Mouse (Mus musculus) heart, embryonic 11.5 days (tissue): ENCODE results near the gene Cyb5r1. TPM values are rescaled to one million over a fixed set of nuclear protein-coding genes. Genes with fewer than 3 reads are reported as not detected.

Experiments used
- ATAC-seq: fragments of 200-750 bp; cut with Nextera tagmentation; replicated peaks from 2 replicates; pipeline ENCODE4 v1.8.0; 2017; ENCODE audit warnings: moderate library complexity; ENCODE audit not compliant: insufficient number of reproducible peaks, low FRiP score, low TSS enrichment
- H3K27ac ChIP-seq: fragments of 300-500 bp; sonication (generic); 2 replicates; pipeline ENCODE4 v1.5.1; 2014; ENCODE audit warnings: mild to moderate bottlenecking, low read depth, low read length
- H3K27me3 ChIP-seq: fragments of 300-500 bp; sonication (generic); 2 replicates; pipeline ENCODE4 v1.6.1; 2014; ENCODE audit warnings: mild to moderate bottlenecking, low read length, mixed read lengths; ENCODE audit not compliant: control insufficient read depth, insufficient read depth
- H3K36me3 ChIP-seq: fragments of 300-500 bp; sonication (generic); 2 replicates; pipeline ENCODE4 v1.6.1; 2014; ENCODE audit warnings: mild to moderate bottlenecking, low read length, moderate library complexity, mixed read lengths; ENCODE audit not compliant: control insufficient read depth, insufficient read depth
- H3K4me1 ChIP-seq: fragments of 300-500 bp; sonication (generic); 2 replicates; pipeline ENCODE4 v1.6.1; 2014; ENCODE audit warnings: low read length; ENCODE audit not compliant: control insufficient read depth, insufficient read depth
- H3K4me2 ChIP-seq: fragments of 300-500 bp; sonication (generic); 2 replicates; pipeline ENCODE4 v1.6.1; 2014; ENCODE audit warnings: mild to moderate bottlenecking, moderate library complexity
- H3K4me3 ChIP-seq: fragments of 300-500 bp; sonication (generic); 2 replicates; pipeline ENCODE4 v1.5.1; 2014; ENCODE audit warnings: low read depth, low read length
- H3K9ac ChIP-seq: fragments of 300-500 bp; sonication (generic); 2 replicates; pipeline ENCODE4 v1.6.1; 2014; ENCODE audit warnings: mild to moderate bottlenecking, low read depth, low read length, moderate library complexity
- H3K9me3 ChIP-seq: fragments of 300-500 bp; sonication (generic); replicated peaks from 2 replicates; pipeline ENCODE4 v1.6.1; 2016; ENCODE audit warnings: low read length; ENCODE audit not compliant: control insufficient read depth
- WGBS: fragments of 180-500 bp; shearing (Covaris S2); extraction: QIAGEN DNeasy Blood & Tissue Kit; methylation state at CpG from one replicate; pipeline ENCODE4 v1.1.7; 2014; ENCODE audit not compliant: insufficient replicate concordance; 5-methylcytosine and 5-hydroxymethylcytosine counted together
- polyA plus RNA-seq: library from polyadenylated mRNA; unstranded; fragments of >200 nt; fragmentation: Nextera tagmentation; extraction: Ambion mirVana; gene quantifications from 2 replicates; pipeline ENCODE4 v1.2.1, GENCODE M21; 2014

The Cyb5r1 gene
- polyA plus RNA-seq, 1 experiment from 2014 or later = 36.9 TPM

GRCm38 (mm10) chr1:134374124-134374523, 31.2 kb upstream of the Cyb5r1 start:
- H3K27ac ChIP-seq = no peak overlapping the region
- no peaks in the 10 kb centered on the region for H3K4me1 ChIP-seq
- no peak overlapping the region for H3K9ac ChIP-seq
- WGBS = 54% methylated on average over 2 of the region's 2 CpGs
- no peak overlapping the region for H3K4me2 ChIP-seq
- no peak overlapping the region for H3K4me3 ChIP-seq
- H3K9me3 ChIP-seq = no peaks in the 10 kb centered on the region; the same call in 1 of the 2 replicates
- ATAC-seq = no peak
- H3K36me3 ChIP-seq = no peaks in the 10 kb centered on the region
- no peaks in the 10 kb centered on the region for H3K27me3 ChIP-seq

GRCm38 (mm10) chr1:134381051-134381450, 24.3 kb upstream of the Cyb5r1 start:
- Histone ChIP-seq H3K9ac (no peak overlapping the region), H3K4me2 (no peak overlapping the region; the same call in 1 of the 2 replicates), H3K36me3 (no peaks in the 10 kb centered on the region), H3K9me3 (no peaks in the 10 kb centered on the region), H3K4me1 (peaks cover 5% of the 10 kb centered on the region; the same call in 1 of the 2 replicates), H3K27me3 (no peaks in the 10 kb centered on the region), H3K27ac (no peak overlapping the region), H3K4me3 (no peak overlapping the region)
- 91% methylated on average over 2 of the region's 2 CpGs for WGBS
- no peak for ATAC-seq

- Histone ChIP-seq H3K4me2 (peak overlapping the region; percentile 66), H3K4me1 (peaks cover 5% of the 10 kb centered on the region; the same call in 1 of the 2 replicates), H3K36me3 (no peaks in the 10 kb centered on the region), H3K4me3 (peak overlapping the region; percentile 37), H3K9me3 (no peaks in the 10 kb centered on the region), H3K9ac (peak overlapping the region; percentile 44; the same call in 1 of the 2 replicates), H3K27ac (no peak overlapping the region), H3K27me3 (no peaks in the 10 kb centered on the region)
- no peak for ATAC-seq
- WGBS = 7% methylated on average over 19 of the region's 19 CpGs
Measured at GRCm38 (mm10) chr1:134381795-134382625, 23.3 kb upstream of the Cyb5r1 start.

GRCm38 (mm10) chr1:134384581-134384980, 20.8 kb upstream of the Cyb5r1 start:
- 66% methylated on average over 4 of the region's 4 CpGs for WGBS
- no peak for ATAC-seq
- H3K36me3 ChIP-seq = no peaks in the 10 kb centered on the region
- H3K9ac ChIP-seq = no peak overlapping the region
- H3K27ac ChIP-seq = no peak overlapping the region
- H3K4me2 ChIP-seq = no peak overlapping the region
- no peak overlapping the region for H3K4me3 ChIP-seq
- no peaks in the 10 kb centered on the region for H3K9me3 ChIP-seq
- H3K4me1 ChIP-seq = peaks cover 5% of the 10 kb centered on the region; the same call in 1 of the 2 replicates
- 0 out of 2 replicates have a peak, but pooled peaks cover 2% of the 10 kb centered on the region for H3K27me3 ChIP-seq

GRCm38 (mm10) chr1:134385176-134385575, 20.2 kb upstream of the Cyb5r1 start:
- no peak overlapping the region for H3K4me3 ChIP-seq
- H3K27ac ChIP-seq = no peak overlapping the region
- no peaks in the 10 kb centered on the region for H3K9me3 ChIP-seq
- no peak for ATAC-seq
- no peaks in the 10 kb centered on the region for H3K36me3 ChIP-seq
- no peak overlapping the region for H3K4me2 ChIP-seq
- peaks cover 5% of the 10 kb centered on the region; the same call in 1 of the 2 replicates for H3K4me1 ChIP-seq
- 0 out of 2 replicates have a peak, but pooled peaks cover 2% of the 10 kb centered on the region for H3K27me3 ChIP-seq
- H3K9ac ChIP-seq = no peak overlapping the region

GRCm38 (mm10) chr1:134385666-134386065, 19.7 kb upstream of the Cyb5r1 start, which contains the start of gene 4933406M09Rik:
Gene 4933406M09Rik (plus strand): TSS chr1:134385940.
- ATAC-seq = no peak
- Histone ChIP-seq H3K27ac (no peak within 1 kb of the TSS), H3K4me1 (peaks cover 5% of the 10 kb centered on the region; the same call in 1 of the 2 replicates), H3K9ac (no peak within 1 kb of the TSS), H3K36me3 (no peaks in the 10 kb centered on the region), H3K27me3 (0 out of 2 replicates have a peak, but pooled peaks cover 2% of the 10 kb centered on the region), H3K4me2 (no peak within 1 kb of the TSS), H3K4me3 (no peak within 1 kb of the TSS), H3K9me3 (no peaks in the 10 kb centered on the region)
- WGBS = 86% methylated on average over 1 of the region's 1 CpGs

- Histone ChIP-seq H3K4me3 (no peak overlapping the region), H3K27ac (no peak overlapping the region), H3K4me2 (no peak overlapping the region), H3K9ac (no peak overlapping the region), H3K36me3 (no peaks in the 10 kb centered on the region), H3K9me3 (no peaks in the 10 kb centered on the region), H3K4me1 (no peaks in the 10 kb centered on the region), H3K27me3 (no peaks in the 10 kb centered on the region)
- 52% methylated on average over 5 of the region's 5 CpGs for WGBS
- ATAC-seq = no peak
Measured at GRCm38 (mm10) chr1:134393827-134394226, 11.5 kb upstream of the Cyb5r1 start.

GRCm38 (mm10) chr1:134398210-134398609, 7.1 kb upstream of the Cyb5r1 start:
- Histone ChIP-seq H3K36me3 (no peaks in the 10 kb centered on the region), H3K4me1 (no peaks in the 10 kb centered on the region), H3K27ac (no peak overlapping the region), H3K9ac (no peak overlapping the region), H3K4me2 (no peak overlapping the region), H3K27me3 (no peaks in the 10 kb centered on the region), H3K4me3 (no peak overlapping the region), H3K9me3 (no peaks in the 10 kb centered on the region; the same call in 1 of the 2 replicates)
- 91% methylated on average over 12 of the region's 12 CpGs for WGBS
- no peak for ATAC-seq
